Mouse (Mus musculus): ENCODE data around the gene Ifi47. TPM values are rescaled to one million over a fixed set of nuclear protein-coding genes. Genes with fewer than 3 reads are reported as not detected.
A peak's percentile ranks its signal among the peaks of the same experiment; 100 is the strongest.
"Not testable (repeated sequence)": the region's sequence is repeated elsewhere in the genome, so short reads cannot be mapped to it uniquely, and the experiment has no call there.

Gene Ifi47
- 1 to 10 TPM; 2.4 to 3.4 TPM for total RNA-seq (2021)
- long read RNA-seq, experiment 1, transcript Ifi47-201 (2 exons, 1,690 nt): major isoform, 7 of 10 reads
- long read RNA-seq, experiment 1, partial matches to known transcripts: 0 of 10 reads
- long read RNA-seq, experiment 1, other reads (novel, unspliced or antisense): 0 of 10 reads
- long read RNA-seq, experiment 2, partial matches to known transcripts: 0 of 2 reads
- long read RNA-seq, experiment 2, other reads (novel, unspliced or antisense): 0 of 2 reads

DNA sequence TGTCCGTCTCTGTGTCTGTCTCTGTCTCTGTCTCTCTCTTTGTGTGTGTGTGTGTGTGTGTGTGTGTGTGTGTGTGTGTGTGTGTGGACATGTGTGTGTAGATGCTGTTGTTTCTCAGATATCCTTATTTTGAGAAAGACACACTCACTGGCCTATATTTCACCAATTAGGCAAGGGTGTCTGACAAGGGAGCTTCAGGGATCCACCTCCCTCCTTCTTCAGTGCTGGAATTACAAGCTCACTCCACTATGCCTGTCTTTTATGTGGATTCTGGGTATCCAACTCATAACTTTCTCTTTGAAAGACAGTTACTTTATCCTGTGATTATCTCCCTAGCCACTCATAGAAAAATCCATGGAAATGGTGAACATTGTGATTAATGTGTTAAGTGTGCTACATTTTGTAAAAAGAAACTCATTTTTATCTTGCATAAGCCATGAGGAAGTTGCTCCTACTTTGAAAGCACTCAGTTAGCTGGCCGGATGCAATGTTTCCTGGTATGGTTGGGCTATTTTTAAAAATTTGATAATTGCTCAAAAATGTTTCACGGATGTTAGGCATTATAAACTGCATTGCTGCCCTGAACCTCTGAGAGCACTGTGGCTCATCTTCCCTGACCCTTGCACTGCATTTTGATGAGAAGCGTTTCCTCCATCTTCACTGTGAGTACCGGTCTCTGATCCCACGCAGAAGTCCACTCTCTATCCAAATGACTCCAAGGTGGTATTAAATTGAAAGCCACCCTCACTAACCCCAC is at the start of gene Ifi47:
Ifi47 (plus strand) TSS at position 587 of the 757 bp plus-strand sequence.
- peak; percentile 18 to 23 for DNase-seq
- intact Hi-C loops (cut with DNase I): not testable (repeated sequence)

DNA sequence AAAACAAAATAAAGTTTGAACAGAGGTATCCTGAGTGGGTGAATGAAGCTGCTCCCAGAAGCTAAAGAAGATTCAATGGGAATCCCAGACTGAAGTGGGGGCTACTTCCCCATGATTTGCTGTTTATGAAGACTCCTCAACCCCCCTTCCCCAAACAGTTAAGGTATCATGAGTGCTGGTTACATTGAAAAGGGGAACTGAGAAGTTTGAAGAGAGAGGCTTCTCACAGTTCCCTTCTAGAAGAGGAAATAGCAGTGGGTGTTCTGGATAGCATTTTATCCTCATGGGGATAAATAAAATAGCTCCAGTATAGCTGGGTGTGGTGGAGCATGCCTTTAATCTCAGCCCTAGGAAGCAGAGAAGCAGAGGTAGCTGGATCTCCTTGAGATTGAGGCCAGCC is 26.3 kb upstream of the Ifi47 start:
- DNase-seq; intact Hi-C loops (cut with DNase I): not testable (repeated sequence)

DNA sequence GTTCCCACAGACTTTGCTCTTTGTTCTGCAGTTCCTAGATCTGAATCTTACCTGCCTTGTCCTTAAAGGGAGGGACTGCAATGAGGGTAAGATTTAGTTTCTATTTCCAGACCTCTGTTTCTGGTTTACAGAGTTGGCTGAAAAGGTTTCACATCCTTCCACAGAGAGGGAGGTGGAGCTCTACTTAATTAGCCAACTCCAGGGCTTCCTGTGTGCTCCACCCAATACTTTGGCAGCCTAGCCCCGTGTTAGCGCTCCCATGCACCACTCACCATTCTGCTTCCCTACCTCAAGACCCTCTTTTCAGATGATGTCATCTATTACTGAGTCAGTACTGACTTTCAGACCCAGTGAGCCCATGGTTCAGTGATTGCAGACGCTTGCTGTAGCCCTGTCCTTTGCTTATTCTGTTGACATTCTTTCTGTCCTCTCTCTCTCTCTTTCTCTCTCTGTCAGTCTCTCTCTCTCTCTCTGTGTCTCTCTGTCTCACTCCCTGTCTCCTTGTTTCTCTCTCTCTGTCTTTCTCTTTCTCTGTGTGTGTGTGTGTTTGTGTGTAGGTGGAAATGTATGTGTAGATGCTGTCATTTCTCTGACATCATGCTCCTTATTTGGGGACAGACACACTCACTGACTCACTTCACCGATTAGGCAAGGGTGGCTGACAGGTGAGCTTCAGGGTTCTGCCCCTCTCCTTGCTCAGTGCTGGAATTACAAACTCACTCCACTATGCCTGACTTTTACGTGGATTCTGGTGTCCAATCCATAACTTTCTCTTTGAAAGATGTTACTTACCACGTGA is 25.1 kb upstream of the Ifi47 start, which contains the start of gene 9930111J21Rik2:
9930111J21Rik2 (minus strand) TSS at position 150 of the 799 bp plus-strand sequence.
- DNase-seq; intact Hi-C loops (cut with DNase I): not testable (repeated sequence)

DNA sequence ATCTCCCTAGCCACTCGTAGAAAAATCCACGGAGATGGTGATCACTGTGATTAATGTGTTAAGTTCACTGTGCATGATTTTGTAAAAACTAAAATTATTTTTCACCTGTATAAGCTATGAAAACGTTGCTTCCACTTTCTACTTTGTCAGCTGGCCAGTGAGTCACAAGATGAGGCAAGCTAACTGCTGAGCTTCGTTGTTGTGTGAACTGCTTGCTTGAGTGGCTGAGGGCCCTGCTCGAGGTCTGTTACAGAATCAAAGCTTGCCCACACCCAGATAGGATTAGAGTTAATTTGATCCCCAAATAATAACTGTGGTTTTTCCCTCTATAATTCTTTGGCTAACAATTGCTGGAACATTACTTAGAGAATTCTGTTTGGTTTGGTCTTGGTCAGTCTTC is 24.5 kb upstream of the Ifi47 start:
- DNase-seq; intact Hi-C loops (cut with DNase I): not testable (repeated sequence)

DNA sequence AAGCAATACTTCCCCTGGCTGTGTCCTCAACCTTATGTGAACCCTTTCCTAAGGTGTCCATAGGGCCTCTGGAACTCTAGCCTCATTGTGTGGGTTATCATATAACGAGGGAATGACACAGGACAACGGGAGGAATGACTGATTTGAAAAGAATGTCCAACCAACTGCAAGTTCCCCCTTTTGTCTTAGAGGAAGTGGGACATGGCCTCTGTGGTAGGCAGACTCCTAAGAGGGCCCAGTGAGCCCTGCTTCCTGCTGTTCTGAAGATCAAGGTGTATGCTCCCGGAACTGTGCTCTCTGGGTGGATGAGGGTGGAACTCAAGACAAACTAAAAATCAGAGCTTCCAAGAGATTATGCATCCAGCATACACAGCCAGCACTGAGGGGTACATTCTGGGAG is 16.3 kb upstream of the Ifi47 start:
- intact Hi-C loops (cut with DNase I); DNase-seq: not testable (repeated sequence)

DNA sequence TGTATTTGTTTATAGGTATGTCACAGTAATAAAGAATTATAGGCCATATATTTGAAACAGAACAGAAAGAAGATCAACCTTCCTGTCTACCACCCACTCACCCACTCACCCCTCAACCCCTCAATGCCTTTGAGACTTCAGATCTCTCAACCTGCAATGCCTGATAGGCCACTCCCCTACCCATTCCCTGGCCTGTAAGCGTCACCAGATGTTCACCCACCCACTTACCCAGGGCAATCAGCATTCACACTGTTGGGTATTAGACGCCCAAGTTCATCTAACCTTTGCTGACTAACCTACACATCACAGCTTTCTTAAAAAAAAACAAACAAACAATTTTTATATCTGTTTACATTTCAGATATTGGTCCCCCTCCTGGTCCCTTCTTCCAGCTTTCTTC is 14.5 kb upstream of the Ifi47 start:
- intact Hi-C loops (cut with DNase I); DNase-seq: not testable (repeated sequence)

DNA sequence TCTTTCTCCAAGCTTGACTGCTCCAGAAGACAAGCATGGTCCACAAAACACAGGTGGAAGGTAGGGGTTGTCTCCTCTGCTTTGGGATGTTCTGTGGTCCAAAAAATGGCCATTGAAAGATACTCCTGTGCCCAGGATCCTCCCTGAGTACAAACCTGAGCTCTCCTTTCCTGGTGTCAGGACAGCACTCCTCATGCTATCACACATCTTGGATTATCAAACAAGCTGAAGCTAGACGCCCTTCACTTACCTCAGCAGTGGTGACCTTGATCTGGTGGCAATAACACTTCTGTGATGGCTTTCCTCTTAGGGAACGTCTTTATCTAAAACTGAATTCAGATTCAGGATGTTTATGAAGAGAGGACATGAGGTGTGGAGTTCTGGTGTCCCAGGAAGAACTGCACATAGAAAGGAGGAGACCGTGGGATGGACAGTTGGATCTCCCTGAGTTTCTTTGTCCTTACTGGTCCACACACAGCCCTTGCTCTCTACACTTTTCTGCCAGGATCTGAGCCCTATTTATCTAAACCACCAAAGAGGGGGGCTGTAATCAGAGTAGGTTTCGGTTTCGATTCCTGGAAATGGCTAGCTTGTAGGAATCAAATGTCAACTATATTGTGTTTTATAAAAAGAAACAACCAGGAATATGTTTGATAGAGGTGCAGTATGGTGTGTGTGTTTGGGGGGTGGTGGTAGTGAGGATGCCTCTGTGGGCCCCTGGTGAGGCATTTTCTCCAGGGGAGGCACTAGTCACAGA is 12.5 kb upstream of the Ifi47 start, which contains the start of gene Tgtp2:
Tgtp2 (minus strand) TSS at position 494 of the 757 bp plus-strand sequence.
- intact Hi-C loops (cut with DNase I); DNase-seq: not testable (repeated sequence)

DNA sequence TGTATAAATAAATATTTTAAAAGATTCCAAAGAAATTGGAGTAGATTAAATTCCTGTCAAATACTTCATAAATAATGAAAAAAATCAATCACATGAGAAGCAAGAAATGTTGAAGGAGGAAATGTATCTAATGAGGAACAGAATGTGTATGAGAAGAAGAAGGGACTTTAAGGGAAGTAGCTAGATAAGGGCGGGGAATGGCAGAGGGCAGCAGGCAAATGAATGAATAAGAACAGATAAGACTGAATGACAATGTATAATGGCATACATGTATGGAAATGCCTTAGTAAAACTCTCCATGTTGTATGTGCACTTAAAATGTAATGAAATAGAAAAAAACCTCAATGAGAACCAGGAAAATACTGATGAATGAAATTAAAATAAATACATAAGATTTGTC is 8.0 kb upstream of the Ifi47 start:
- intact Hi-C loops (cut with DNase I): no loop called here
- no peak for DNase-seq

DNA sequence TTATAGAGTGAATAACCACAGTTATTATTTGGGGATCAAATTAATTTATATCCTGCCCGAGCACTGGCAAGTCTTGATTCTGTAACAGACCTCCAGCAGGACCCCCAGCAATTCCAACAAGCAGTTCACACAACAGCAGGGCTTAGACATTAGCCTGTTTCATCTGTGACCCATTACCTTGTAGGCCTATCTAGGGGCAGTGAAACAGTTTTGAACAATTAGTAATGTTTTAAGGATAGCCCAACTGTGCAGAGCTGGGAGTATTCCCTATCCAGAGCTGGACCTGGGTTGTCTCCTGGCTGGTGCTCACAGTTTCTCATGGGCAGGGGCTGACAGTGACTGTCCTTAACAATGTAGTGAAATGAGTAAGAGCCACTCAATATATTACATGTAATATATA is 625 bp downstream of the Ifi47 start:
- DNase-seq: no peak
- intact Hi-C loops (cut with DNase I): no loop called here

DNA sequence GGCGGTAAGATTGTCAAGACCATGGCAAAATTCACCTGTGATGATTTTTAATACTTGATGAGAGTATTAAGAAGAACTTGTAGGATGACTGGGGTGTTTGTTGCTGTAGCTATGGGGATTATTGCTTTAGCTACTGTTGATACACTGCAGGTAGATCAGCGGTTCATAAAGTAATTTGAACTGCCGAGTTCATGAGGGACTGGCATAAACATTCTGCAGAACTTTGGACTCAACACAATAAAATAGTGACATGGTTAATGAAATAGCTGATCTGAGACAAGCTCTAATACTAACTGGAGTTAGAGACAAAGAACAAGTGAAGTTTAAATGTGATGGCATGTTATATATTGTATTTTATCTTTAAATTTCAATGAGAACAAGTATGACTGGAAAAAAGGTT is 2.3 kb downstream of the Ifi47 start:
- intact Hi-C loops (cut with DNase I): loop anchor here (1.0 kb wide), 1 partner anchor 156 kb away; no protein-coding TSS in a partner anchor
- no peak for DNase-seq

DNA sequence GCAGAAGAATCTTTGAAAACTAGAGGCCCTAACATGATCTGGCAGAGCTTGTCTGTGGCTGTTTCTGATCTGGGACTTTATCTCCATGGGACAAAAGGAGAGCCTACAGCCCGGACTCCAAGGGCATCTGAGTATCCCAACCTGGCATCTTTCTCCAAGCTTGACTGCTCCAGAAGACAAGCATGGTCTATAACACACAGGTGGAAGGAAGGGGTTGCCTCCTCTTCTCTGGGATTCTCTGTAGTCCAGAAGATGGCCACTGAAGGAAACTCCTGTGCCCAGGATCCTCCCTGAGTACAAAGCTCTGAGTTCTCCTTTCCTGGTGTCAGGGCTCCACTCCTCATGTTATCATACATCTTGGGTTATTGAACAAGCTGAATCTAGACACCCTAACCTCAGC is 4.2 kb downstream of the Ifi47 start:
- no peak for DNase-seq
- intact Hi-C loops (cut with DNase I): no loop called here

DNA sequence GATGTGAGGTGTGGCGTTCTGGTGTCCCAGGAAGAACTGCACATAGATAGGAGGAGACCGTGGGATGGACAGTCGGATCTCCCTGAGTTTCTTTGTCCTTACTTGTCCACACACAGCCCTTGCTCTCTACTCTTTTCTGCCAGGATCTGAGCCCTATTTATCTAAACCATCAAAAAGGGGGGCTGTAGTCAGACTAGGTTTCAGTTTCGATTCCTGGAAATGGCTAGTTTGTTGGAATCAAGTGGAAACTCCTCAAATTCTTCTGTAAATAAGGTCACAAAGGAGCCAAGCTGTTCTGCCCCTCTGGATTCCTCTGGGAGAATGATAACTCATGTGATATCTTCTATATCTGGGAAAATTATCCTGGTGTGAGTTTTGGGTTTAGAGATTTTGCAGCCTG is 5.0 kb downstream of the Ifi47 start:
- intact Hi-C loops (cut with DNase I): no loop called here

DNA sequence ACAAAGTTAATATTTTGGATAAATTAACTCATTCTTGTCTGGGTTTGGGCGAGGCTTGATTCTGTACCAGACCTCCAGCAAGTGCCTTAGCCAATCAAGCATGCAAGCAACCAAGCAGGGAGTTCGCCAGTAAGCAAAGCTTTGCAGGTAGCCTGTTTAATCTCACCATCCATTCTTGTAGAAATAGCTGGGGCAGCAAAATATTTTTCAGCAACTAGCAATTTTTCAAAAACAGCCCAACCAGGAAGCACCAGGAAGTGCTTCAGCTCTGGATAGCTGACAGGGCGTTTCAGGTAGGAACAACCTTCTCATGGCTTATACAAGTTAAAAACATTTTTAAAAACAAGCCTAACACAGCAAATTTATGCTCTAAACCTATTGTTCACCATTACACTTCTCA is 5.5 kb downstream of the Ifi47 start:
- DNase-seq: no peak
- intact Hi-C loops (cut with DNase I): no loop called here

More for the DNA sequence above, 5.0 kb downstream of the Ifi47 start:
- no peak for DNase-seq

DNA sequence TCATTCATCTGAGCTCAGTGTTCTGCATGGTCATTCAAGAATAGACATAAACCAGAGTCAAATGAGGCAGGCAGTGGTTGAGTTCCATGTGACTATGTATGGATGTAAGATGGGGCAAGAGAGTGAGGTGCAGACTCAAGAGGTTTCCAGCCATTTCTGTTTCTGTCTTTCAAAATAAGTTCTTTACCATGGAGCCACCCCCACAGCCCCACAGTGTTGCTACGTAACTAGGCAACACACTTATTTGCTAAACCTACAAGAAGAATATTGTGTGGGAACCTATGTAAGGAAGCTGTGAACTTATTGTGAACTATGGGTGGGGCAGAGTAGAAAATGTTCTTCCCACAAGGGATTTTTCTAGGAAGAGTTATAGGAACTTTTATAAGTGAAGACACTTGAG is 6.8 kb downstream of the Ifi47 start:
- DNase-seq: no peak
- intact Hi-C loops (cut with DNase I): no loop called here

DNA sequence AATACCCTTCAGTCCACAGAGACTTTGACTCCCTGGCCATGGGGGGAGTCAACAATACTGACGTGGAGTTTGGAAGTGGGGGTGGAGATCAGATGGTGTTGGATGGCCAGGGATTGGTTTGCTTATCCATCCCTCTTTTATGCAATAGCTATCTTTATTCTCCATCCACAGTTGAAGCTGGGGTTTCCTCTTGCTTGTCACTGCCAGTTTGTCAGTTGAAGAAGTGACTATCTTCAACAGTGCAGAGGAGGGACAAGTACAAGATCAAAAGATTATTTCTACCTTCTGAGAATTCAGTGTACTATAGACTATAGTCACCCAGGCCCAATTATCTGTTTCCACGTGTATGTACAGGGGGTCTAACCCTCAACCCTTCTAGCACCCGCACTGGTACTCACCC is 7.4 kb downstream of the Ifi47 start:
- DNase-seq: no peak
- intact Hi-C loops (cut with DNase I): no loop called here

DNA sequence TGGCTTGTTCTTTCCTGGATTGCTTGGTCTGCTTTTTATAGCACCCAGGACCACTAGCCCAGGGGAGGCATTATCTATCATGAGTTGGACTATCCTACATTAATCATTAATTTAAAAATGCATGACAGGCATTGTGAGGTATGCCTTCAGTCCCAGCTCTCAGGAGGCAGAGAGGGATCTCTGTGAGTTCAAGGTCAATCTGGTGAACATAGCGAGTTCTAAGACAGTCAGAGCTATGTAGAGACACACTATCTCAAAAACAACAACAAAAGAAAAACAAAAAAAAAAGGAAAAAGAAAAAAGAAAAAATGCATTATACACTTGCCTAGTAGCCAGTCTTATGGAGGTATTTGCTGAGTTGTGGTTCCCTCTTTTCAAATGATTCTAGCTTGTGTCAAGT is 8.0 kb downstream of the Ifi47 start:
- intact Hi-C loops (cut with DNase I): no loop called here
- DNase-seq: no peak

DNA sequence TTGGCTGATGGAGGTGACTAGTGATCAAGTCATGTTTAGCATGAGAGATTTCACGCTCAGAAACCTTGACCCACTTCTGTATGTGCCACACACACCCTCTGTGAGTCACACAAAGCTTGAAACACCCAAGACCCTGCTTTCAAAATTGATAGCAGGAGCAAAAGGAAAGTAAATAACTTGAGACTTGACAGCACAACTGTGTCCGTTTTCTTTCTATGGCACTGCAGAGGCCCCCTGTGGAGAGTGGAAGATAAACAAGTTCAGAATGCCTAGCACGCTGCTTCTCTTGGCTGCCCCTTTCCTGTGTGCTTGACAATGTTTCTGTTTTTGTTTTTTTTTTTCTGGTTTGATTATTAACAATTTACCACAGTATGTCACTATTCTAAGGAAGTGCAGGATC is 8.5 kb downstream of the Ifi47 start:
- no peak for DNase-seq
- intact Hi-C loops (cut with DNase I): no loop called here

DNA sequence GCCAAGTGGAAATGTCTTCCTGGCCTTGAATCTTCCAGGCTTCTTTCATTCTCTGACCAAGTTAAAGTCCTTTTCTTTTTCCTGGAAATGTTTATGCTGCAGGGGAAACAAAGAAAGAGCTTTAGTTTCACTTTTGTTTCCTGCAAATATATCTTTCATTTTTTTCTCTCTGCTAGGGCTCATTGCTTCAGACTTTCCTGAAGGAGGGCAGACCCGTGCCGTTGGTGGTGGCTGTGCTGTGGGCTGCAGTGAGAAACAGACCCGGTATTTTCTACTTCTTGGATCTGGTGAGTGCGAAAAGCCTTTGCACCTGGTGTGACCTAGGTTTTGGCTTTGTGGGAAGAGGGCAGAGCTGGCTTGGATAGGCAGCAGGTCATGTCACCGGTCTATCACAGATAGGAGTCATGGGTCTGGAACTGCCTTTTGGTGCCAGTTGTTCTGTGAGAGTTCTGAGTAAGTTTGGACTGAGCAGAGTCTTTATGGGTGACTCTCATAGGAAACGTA is 10.5 kb downstream of the Ifi47 start:
- intact Hi-C loops (cut with DNase I): no loop called here
- DNase-seq: no peak

DNA sequence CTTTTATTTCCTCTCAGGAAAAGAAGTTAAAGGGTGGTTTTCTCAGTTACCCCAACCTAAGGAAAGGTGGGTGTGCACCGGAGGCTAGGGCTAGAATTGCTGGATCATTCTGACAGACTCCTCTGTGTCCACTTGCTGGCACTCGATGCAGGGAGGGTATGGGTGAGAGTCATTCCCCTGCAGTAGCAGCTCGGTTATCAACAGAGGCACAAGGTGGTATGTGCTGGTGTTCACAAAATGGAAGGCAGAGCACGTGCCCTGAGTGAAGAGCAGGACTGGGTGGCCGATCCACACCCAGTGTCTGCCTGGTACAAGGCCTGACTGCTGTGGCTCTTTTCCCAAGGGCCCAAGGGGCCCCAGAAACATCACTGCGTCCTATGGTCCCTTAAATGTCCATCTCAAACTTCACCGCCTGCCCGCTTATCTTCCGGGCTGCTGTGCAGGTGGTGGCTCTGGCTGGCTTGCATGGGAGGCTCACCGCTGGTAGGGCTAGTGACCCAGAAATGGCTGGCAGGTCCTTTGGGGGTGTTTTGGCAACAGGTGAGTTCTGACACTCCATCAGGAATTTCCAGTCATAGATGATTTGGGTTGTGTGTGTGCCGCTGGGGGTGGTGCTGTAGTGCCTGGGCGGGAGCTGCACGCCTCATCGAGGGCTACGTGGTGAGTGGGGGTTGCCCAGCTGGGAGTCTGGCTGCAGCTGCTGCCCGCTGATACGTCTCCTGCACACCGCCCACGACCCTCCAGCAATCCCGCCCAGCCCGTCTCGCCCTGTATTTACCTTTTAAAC is 11.6 kb downstream of the Ifi47 start:
- peak in 1 of 2 experiments; percentile 21 for DNase-seq
- intact Hi-C loops (cut with DNase I): no loop called here
